Mouse (Mus musculus): Measurements from ENCODE around the gene Ino80d.

- TF ChIP-seq POLR2A (IDR thresholded peaks at IDR 0.05; ENCODE audit: low read depth, low read length) = no peak
- TF ChIP-seq CTCF (IDR thresholded peaks at IDR 0.05; ENCODE audit: extremely low read depth, insufficient read length, insufficient replicate concordance, low read depth, low read length) = no peak
Measured at GRCm38 (mm10) chr1:63019916-63020315, 94.6 kb downstream of the Ino80d start.
